Comparison of ENCODE assay signal across 15 mouse cellular contexts in genomic region chr6:146719606-146720005, GRCm38 (mm10).
"Had no signal": no experiment of that assay in that cellular context is flagged by ENCODE, and none has a peak within 500 bp of the region (broad histone marks: within the 10 kb centered on the region; RNA-seq: fewer than 3 reads in every experiment).

No protein-coding gene starts in this region.

- DNase-seq: heart, postnatal 10 days; heart, postnatal 14 days; heart, postnatal 36 days; heart, postnatal 4 days; kidney, adult 11 months; kidney, adult 18-20 months; kidney, adult 2 months; kidney, adult 8-10 months; kidney, adult 9 months; kidney, postnatal 10 days; kidney, postnatal 14 days; kidney, postnatal 25 days; kidney, postnatal 36 days; layer of hippocampus, adult 9-11 months; layer of hippocampus, postnatal 36 days had no signal
